ENCODE assay signal across 8 mouse cellular contexts in the genomic region with DNA sequence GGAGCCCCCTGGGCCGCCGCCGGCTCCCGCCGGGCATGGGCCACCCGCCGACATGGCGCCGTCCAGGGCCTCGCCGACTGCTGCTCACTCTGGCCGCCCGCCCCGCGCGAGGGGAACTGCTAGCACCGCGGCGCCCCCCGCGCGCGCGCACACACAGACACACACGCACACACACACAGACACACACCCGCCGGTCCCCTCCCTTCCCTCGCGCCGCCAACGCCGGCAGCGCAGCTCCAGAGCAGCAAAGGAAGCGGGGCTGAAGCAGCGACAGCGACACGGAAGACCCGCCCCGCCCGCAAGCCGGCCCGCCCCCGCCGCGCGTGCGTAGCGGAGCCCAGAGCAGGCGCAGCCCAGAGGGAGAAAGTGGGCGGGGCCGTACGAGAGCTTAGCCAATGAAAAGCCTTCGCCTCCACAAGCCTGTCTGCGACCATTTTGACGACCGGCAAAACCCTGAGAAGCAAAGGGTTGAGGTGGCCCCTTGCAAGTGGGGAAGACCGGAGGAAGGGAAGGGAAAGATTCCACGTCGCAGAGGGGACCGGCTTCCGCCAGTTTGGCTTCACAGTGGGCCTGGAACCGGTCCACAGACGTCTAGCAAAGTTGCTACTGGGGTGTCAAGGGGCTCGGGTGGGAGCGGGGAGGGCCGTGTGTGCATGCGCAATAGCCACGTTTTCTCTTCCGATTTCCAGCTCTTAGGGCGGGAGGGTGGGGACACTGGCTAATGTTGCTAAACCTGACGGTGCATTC. TPM values are rescaled to one million over a fixed set of nuclear protein-coding genes. Genes with fewer than 3 reads are reported as not detected.
DNase-seq lines count a peak whose midpoint lies in the region; ATAC-seq and TF ChIP-seq lines count a peak whose summit lies in the region.

Gene Gopc, minus strand, starts transcription at position 280 of the 747 bp plus-strand sequence.

- H3K27me3 ChIP-seq in embryonic facial prominence, embryonic 15.5 days, result no peaks in the 10 kb centered on the region
- no peaks in the 10 kb centered on the region for H3K27me3 ChIP-seq in kidney, embryonic 14.5 days (ENCODE audit: control insufficient read depth, insufficient read depth, low read length)
- H3K27me3 ChIP-seq in limb, embryonic 15.5 days, result no peaks in the 10 kb centered on the region

- peak within 1 kb of the TSS; percentile 94 for H3K27ac ChIP-seq in bone marrow, adult 2 months (ENCODE audit: control insufficient read depth, insufficient read depth, low read depth, low read length, poor library complexity)
- peak within 1 kb of the TSS; percentile 95 for H3K27ac ChIP-seq in embryonic facial prominence, embryonic 15.5 days (replicated peaks)
- H3K27ac ChIP-seq in kidney, embryonic 14.5 days (ENCODE audit: low read depth, low read length), result peak within 1 kb of the TSS; percentile 91
- H3K27ac ChIP-seq in limb, embryonic 15.5 days, result peak within 1 kb of the TSS; percentile 97

- peak; percentile 96 for DNase-seq in 416B (ENCODE audit: low read depth)
- peak; percentile 98 for DNase-seq in heart, adult 9 months (ENCODE audit: low spot score in 2 of 2)
- peak; percentile 92 to 96 for DNase-seq in monocyte, adult 2 months (ENCODE audit: low read depth in 1 of 2, low spot score in 2 of 2)
- DNase-seq in spleen, postnatal 36 days (ENCODE audit: low spot score in 2 of 2), result peak; percentile 97

- peak within 1 kb of the TSS; percentile 97 for H3K4me3 ChIP-seq in bone marrow, adult 2 months (replicated peaks; ENCODE audit: control insufficient read depth, low read depth, low read length)
- peak within 1 kb of the TSS; percentile 91 for H3K4me3 ChIP-seq in embryonic facial prominence, embryonic 15.5 days (replicated peaks)
- H3K4me3 ChIP-seq in kidney, embryonic 14.5 days (ENCODE audit: low read length), result peak within 1 kb of the TSS; percentile 72
- peak within 1 kb of the TSS; percentile 89 for H3K4me3 ChIP-seq in limb, embryonic 15.5 days

- peak within 1 kb of the TSS; percentile 72 for H3K4me2 ChIP-seq in embryonic facial prominence, embryonic 15.5 days (replicated peaks)
- H3K4me2 ChIP-seq in kidney, embryonic 14.5 days (replicated peaks; ENCODE audit: low read depth, low read length), result peak within 1 kb of the TSS; percentile 69
- H3K4me2 ChIP-seq in limb, embryonic 15.5 days, result peak within 1 kb of the TSS; percentile 69

- peak; percentile 74; the same call in 1 of the 2 replicates for TF ChIP-seq POLR2A in bone marrow, adult 2 months (IDR thresholded peaks at IDR 0.05; ENCODE audit: borderline replicate concordance, control insufficient read depth, low read depth, low read length)

- no peaks in the 10 kb centered on the region for H3K9me3 ChIP-seq in embryonic facial prominence, embryonic 15.5 days (replicated peaks)
- no peaks in the 10 kb centered on the region for H3K9me3 ChIP-seq in kidney, embryonic 14.5 days (ENCODE audit: control insufficient read depth, low read length)
- H3K9me3 ChIP-seq in limb, embryonic 15.5 days, result no peaks in the 10 kb centered on the region

- ATAC-seq in embryonic facial prominence, embryonic 15.5 days (ENCODE audit: insufficient number of reproducible peaks, low FRiP score, low TSS enrichment, low read depth), result peak; percentile 99
- ATAC-seq in kidney, embryonic 14.5 days (ENCODE audit: low FRiP score, low TSS enrichment), result peak; percentile 99
- ATAC-seq in limb, embryonic 15.5 days (ENCODE audit: insufficient number of reproducible peaks, low FRiP score, low TSS enrichment, low read depth), result peak; percentile 99

- TF ChIP-seq CTCF in bone marrow, adult 2 months (IDR thresholded peaks at IDR 0.05; ENCODE audit: control insufficient read depth, insufficient read depth, low read length), result no peak

- 1% methylated on average over 71 of the region's 71 CpGs for WGBS in bone marrow, adult 2 months
- WGBS in embryonic facial prominence, embryonic 15.5 days, result under 1% methylated on average over 69 of the region's 71 CpGs
- under 1% methylated on average over 54 of the region's 71 CpGs for WGBS in kidney, embryonic 14.5 days
- 1% methylated on average over 63 of the region's 71 CpGs for WGBS in limb, embryonic 15.5 days

- peak within 1 kb of the TSS; percentile 88 for H3K9ac ChIP-seq in embryonic facial prominence, embryonic 15.5 days
- H3K9ac ChIP-seq in kidney, embryonic 14.5 days (ENCODE audit: low read depth, low read length), result peak within 1 kb of the TSS; percentile 89
- peak within 1 kb of the TSS; percentile 93 for H3K9ac ChIP-seq in limb, embryonic 15.5 days

- no peaks in the 10 kb centered on the region for H3K36me3 ChIP-seq in embryonic facial prominence, embryonic 15.5 days
- no peaks in the 10 kb centered on the region for H3K36me3 ChIP-seq in kidney, embryonic 14.5 days (ENCODE audit: control insufficient read depth, insufficient read depth, low read length)
- no peaks in the 10 kb centered on the region for H3K36me3 ChIP-seq in limb, embryonic 15.5 days

- no peaks in the 10 kb centered on the region; the same call in 1 of the 2 replicates for H3K4me1 ChIP-seq in bone marrow, adult 2 months (ENCODE audit: control insufficient read depth, insufficient read depth, low read length)
- H3K4me1 ChIP-seq in embryonic facial prominence, embryonic 15.5 days, result peaks cover 7% of the 10 kb centered on the region
- 0 out of 2 replicates have a peak, but pooled peaks cover 3% of the 10 kb centered on the region for H3K4me1 ChIP-seq in kidney, embryonic 14.5 days (ENCODE audit: control insufficient read depth, insufficient read depth, low read length)
- H3K4me1 ChIP-seq in limb, embryonic 15.5 days, result peaks cover 11% of the 10 kb centered on the region

RNA-seq across cellular contexts. Expression of gene Gopc, which starts in this region (rescaled TPM):
- polyA plus RNA-seq in bone marrow, adult 2 months (2011; ENCODE audit: insufficient read depth, insufficient read length, low replicate concordance, missing spikeins), result 2.9 and 5.3 TPM in 2 replicates
- 20.2 and 21.1 TPM in 2 replicates for polyA plus RNA-seq in embryonic facial prominence, embryonic 15.5 days (2015; fragmentation: Nextera tagmentation; extraction: Ambion mirVana)
- polyA plus RNA-seq in kidney, embryonic 14.5 days (2014; fragmentation: Nextera tagmentation; extraction: Ambion mirVana), result 10.4 and 19.0 TPM in 2 replicates
- 18.6 and 23.5 TPM in 2 replicates for polyA plus RNA-seq in limb, embryonic 15.5 days (2015; fragmentation: Nextera tagmentation; extraction: Ambion mirVana)

Comparison
In these comparisons a context has a peak if more than half of its experiments do, and no peak if none do; other contexts are left out.
1. Peak in every context shown above with its lines: DNase-seq, ATAC-seq, H3K4me3 ChIP-seq and H3K27ac ChIP-seq.